Mouse (Mus musculus): ENCODE results near the gene Gm5728.
"Not testable (repeated sequence)": the region's sequence is repeated elsewhere in the genome, so short reads cannot be mapped to it uniquely, and the experiment has no call there.

Gene Gm5728

GRCm38 (mm10) chr7:20375310-20375709 lies at the start of gene Gm5728:
TSS of gene Gm5728 (minus strand) at chr7:20375410.
- DNase-seq, result not testable (repeated sequence)

- not testable (repeated sequence) for DNase-seq
Observed at GRCm38 (mm10) chr7:20417642-20418041, 42.4 kb upstream of the Gm5728 start, which contains the start of gene Vmn1r100. TSS of gene Vmn1r100 (plus strand) at chr7:20417942.

- DNase-seq, result not testable (repeated sequence)
Observed at GRCm38 (mm10) chr7:20333965-20334364, 41.2 kb downstream of the Gm5728 start, which contains the start of gene Gm4133. TSS of gene Gm4133 (minus strand) at chr7:20334065.

Measured in cerebellum, postnatal 10 days (tissue).